17 mouse cellular contexts compared by ENCODE assay signal in the genomic region with DNA sequence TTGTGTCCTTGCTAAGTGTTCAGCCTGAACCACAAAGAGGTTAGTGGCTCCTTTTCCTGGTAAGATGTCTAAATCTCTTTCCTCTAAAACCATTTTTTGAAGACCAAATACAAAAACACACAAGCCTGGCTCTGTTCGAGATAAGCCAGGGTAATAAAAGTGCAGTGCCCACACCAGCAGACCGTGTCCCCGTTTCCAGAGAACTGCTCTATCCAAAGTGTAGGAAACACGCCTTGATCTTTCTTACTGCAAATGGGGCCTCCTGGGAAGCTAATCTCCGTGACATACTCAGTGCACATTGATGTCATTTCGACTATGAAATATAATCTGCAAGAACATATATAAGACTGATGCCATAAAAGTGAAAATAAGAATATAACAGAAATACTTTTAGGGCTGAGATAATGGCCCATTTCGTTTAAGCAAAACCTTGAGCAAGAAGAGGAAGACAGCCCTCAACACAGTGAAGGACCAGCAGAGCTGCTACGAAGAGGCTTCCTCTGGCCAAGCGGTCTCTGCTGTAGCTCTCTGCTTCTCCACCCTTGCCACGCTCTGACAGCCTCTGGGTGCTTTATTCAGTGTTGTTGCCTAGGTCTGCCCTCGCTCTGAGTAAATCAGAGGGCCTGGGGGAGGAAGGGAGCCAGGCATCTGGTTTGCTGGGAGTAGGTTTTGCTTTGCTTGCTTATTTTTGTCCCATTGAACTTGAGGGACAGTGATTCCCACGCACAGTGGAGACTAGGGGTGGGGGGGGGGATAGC. TPM values are rescaled to one million over a fixed set of nuclear protein-coding genes. Genes with fewer than 3 reads are reported as not detected.
"Had no signal": no experiment of that assay in that cellular context is flagged by ENCODE, and none has a peak within 500 bp of the region (broad histone marks: within the 10 kb centered on the region; RNA-seq: fewer than 3 reads in every experiment).

No protein-coding gene starts in this region.

- H3K36me3 ChIP-seq: limb, embryonic 12.5 days; liver, embryonic 13.5 days; lung, embryonic 15.5 days; midbrain, embryonic 15.5 days; neural tube, embryonic 12.5 days had no signal

- DNase-seq: kidney, postnatal 25 days; liver; liver, embryonic 13.5 days; liver, postnatal 0 days; lung, postnatal 14 days; retina, postnatal 1 day; right cerebral cortex, postnatal 4 days; spleen, adult 18-20 months; thymus, adult 18-20 months; thymus, postnatal 14 days had no signal

- H3K4me1 ChIP-seq: liver, embryonic 13.5 days; lung, embryonic 15.5 days had no signal

- H3K27ac ChIP-seq: liver, embryonic 13.5 days; lung, embryonic 15.5 days; midbrain, embryonic 15.5 days; neural tube, embryonic 12.5 days had no signal

- H3K9me3 ChIP-seq: limb, embryonic 12.5 days; liver, embryonic 13.5 days; lung, embryonic 15.5 days; midbrain, embryonic 15.5 days; neural tube, embryonic 12.5 days had no signal

- H3K4me2 ChIP-seq: limb, embryonic 12.5 days; liver, embryonic 13.5 days; lung, embryonic 15.5 days; midbrain, embryonic 11.5 days; midbrain, embryonic 15.5 days; neural tube, embryonic 12.5 days had no signal

- H3K9ac ChIP-seq: limb, embryonic 12.5 days; liver, embryonic 13.5 days; liver, postnatal 0 days; lung, embryonic 15.5 days; midbrain, embryonic 15.5 days; neural tube, embryonic 12.5 days had no signal

- H3K4me3 ChIP-seq: limb, embryonic 12.5 days; liver, embryonic 13.5 days; lung, embryonic 15.5 days; midbrain, embryonic 15.5 days; neural tube, embryonic 12.5 days had no signal

- H3K27me3 ChIP-seq: limb, embryonic 12.5 days; liver, embryonic 13.5 days; lung, embryonic 15.5 days; midbrain, embryonic 15.5 days; neural tube, embryonic 12.5 days had no signal

- ATAC-seq: inflammation-experienced regulatory T-cells, adult 6 months; liver, postnatal 0 days; midbrain, embryonic 15.5 days had no signal

RNA-seq across cellular contexts. Expression of gene Best3, which starts 19.8 kb away (rescaled TPM):
- polyA plus RNA-seq: inflammation-experienced regulatory T-cells, adult 6 months; liver, postnatal 0 days; midbrain, embryonic 11.5 days; stomach, embryonic 14.5 days had no signal

RNA-seq across cellular contexts. Expression of gene Gm10271, which starts 33.5 kb away (rescaled TPM):
- polyA plus RNA-seq: inflammation-experienced regulatory T-cells, adult 6 months; limb, embryonic 12.5 days; liver, embryonic 13.5 days; liver, postnatal 0 days; lung, embryonic 15.5 days; midbrain, embryonic 11.5 days; midbrain, embryonic 15.5 days; neural tube, embryonic 12.5 days; stomach, embryonic 14.5 days had no signal

RNA-seq across cellular contexts. Expression of gene Lrrc10, which starts 39.3 kb away (rescaled TPM):
- polyA plus RNA-seq: inflammation-experienced regulatory T-cells, adult 6 months; liver, embryonic 13.5 days; liver, postnatal 0 days; midbrain, embryonic 11.5 days; midbrain, embryonic 15.5 days; neural tube, embryonic 12.5 days; stomach, embryonic 14.5 days had no signal
